ENCODE assay signal across 13 mouse cellular contexts in genomic region chr13:30792308-30792707, GRCm38 (mm10). TPM values are rescaled to one million over a fixed set of nuclear protein-coding genes. Genes with fewer than 3 reads are reported as not detected.
A peak's percentile ranks its signal among the peaks of the same experiment; 100 is the strongest.
DNase-seq lines count a peak whose midpoint lies in the region; ATAC-seq lines count a peak whose summit lies in the region.
"Had no signal": no experiment of that assay in that cellular context is flagged by ENCODE, and none has a peak within 500 bp of the region (broad histone marks: within the 10 kb centered on the region; RNA-seq: fewer than 3 reads in every experiment).

No protein-coding gene starts in this region.

- peak; percentile 47; the same call in 1 of the 2 replicates for ATAC-seq in neutrophil, adult 5-6 weeks (ENCODE audit: extremely low read depth, insufficient number of reproducible peaks, low FRiP score, poor library complexity, severe bottlenecking)
- no peak for ATAC-seq in monocyte, adult 5-6 weeks (replicated peaks; ENCODE audit: insufficient number of reproducible peaks, low FRiP score, low TSS enrichment, poor library complexity, severe bottlenecking)

- H3K4me1 ChIP-seq in forebrain, embryonic 10.5 days = peaks cover 3% of the 10 kb centered on the region; the same call in 1 of the 2 replicates
- H3K4me1 ChIP-seq: hindbrain, embryonic 12.5 days; kidney, embryonic 15.5 days had no signal

- DNase-seq in urinary bladder, adult 2 months (ENCODE audit: low spot score) = peak; percentile 12
- DNase-seq in urinary bladder, postnatal 10 days (ENCODE audit: low spot score) = no peak
- peak; percentile 75 for DNase-seq in T-cell, adult 2 months (ENCODE audit: low spot score)
- no peak for DNase-seq in left cerebral cortex, adult 18-20 months (ENCODE audit: low spot score in 2 of 2)
- DNase-seq in forebrain, embryonic 10.5 days (ENCODE audit: extremely low spot score, low spot score) = no peak
- DNase-seq: adrenal gland, postnatal 14 days; layer of hippocampus, adult 9-11 months had no signal

- no peak overlapping the region for H3K27ac ChIP-seq in forebrain, embryonic 10.5 days
- H3K27ac ChIP-seq: heart, adult 2 months; hindbrain, embryonic 12.5 days; kidney, embryonic 15.5 days; liver, embryonic 14.5 days had no signal

- no peaks in the 10 kb centered on the region for H3K36me3 ChIP-seq in forebrain, embryonic 10.5 days (replicated peaks)
- H3K36me3 ChIP-seq: hindbrain, embryonic 12.5 days; kidney, embryonic 15.5 days had no signal

- no peaks in the 10 kb centered on the region for H3K9me3 ChIP-seq in forebrain, embryonic 10.5 days
- H3K9me3 ChIP-seq: hindbrain, embryonic 12.5 days; kidney, embryonic 15.5 days had no signal

- no peaks in the 10 kb centered on the region for H3K27me3 ChIP-seq in forebrain, embryonic 10.5 days (ENCODE audit: poor library complexity, severe bottlenecking)
- H3K27me3 ChIP-seq: hindbrain, embryonic 12.5 days; kidney, embryonic 15.5 days had no signal

- 87% methylated on average over 9 of the region's 9 CpGs for WGBS in forebrain, embryonic 10.5 days

- no peak overlapping the region for H3K4me3 ChIP-seq in forebrain, embryonic 10.5 days
- H3K4me3 ChIP-seq: heart, adult 2 months; hindbrain, embryonic 12.5 days; kidney, embryonic 15.5 days had no signal

RNA-seq across cellular contexts. Expression of gene Irf4, which starts 43.3 kb away (rescaled TPM):
- 2.3 TPM in 2 replicates for polyA plus RNA-seq in urinary bladder, adult 2 months (2012; rRNA removed)
- 62.0 and 67.5 TPM in 2 replicates for total RNA-seq in neutrophil, adult 5-6 weeks (2017)
- under 1 TPM; 0.26 TPM for total RNA-seq in left cerebral cortex, adult 18-20 months (2021)
- 25.5 to 42.0 TPM (median 29.8 TPM) in 3 replicates for total RNA-seq in monocyte, adult 5-6 weeks (2017)
- 0.04 TPM in 1 of 2 replicates, not detected in the other for polyA plus RNA-seq in forebrain, embryonic 10.5 days (2016; fragmentation: Nextera tagmentation; extraction: Ambion mirVana)

Comparison
In these comparisons a context has a peak if more than half of its experiments do, and no peak if none do; other contexts are left out.
1. DNase-seq: peak in urinary bladder, adult 2 months (single experiment) and T-cell, adult 2 months (single experiment); none in urinary bladder, postnatal 10 days (single experiment), left cerebral cortex, adult 18-20 months (0 of 2) and forebrain, embryonic 10.5 days (single experiment).
2. RNA of gene Irf4, which starts 43.3 kb away (total RNA-seq): 62.0 to 67.5 TPM in neutrophil, adult 5-6 weeks and 25.5 to 42.0 TPM in monocyte, adult 5-6 weeks; 0.26 TPM in left cerebral cortex, adult 18-20 months; every median in the first group is over 10 times any median in the second.